Mouse (Mus musculus) cerebral cortex, adult 2 months (tissue): Measurements from ENCODE around the gene Hpcal1.

Experiments used
- WGBS: fragments of 180-500 bp; shearing (Covaris S2); methylation state at CpG from one replicate; pipeline ENCODE4 v1.1.7; 2018; 5-methylcytosine and 5-hydroxymethylcytosine counted together

Gene Hpcal1

DNA sequence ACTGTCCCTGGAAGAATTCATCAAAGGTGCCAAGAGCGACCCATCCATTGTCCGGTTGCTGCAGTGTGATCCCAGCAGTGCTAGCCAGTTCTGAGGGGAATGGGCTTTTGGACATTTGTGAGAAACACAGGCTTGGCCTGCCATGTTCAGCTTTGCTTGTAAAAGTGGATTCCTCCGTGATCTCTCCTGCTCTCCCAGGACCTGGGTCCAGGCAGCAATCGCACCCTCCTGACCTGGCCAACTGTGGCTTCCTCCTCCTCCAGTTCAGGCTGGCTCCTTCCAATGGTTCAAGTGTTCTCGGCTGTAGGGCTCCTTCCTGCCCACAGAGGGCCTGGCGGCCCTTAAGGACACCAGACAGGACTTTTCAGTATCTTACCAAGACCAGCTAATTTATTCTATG is 100.5 kb downstream of the Hpcal1 start:
- WGBS: 92% methylated on average over 6 of the region's 6 CpGs

- 93% methylated on average over 1 of the region's 1 CpGs for WGBS
Measured at GRCm38 (mm10) chr12:17792756-17793155, 102.1 kb downstream of the Hpcal1 start.

DNA sequence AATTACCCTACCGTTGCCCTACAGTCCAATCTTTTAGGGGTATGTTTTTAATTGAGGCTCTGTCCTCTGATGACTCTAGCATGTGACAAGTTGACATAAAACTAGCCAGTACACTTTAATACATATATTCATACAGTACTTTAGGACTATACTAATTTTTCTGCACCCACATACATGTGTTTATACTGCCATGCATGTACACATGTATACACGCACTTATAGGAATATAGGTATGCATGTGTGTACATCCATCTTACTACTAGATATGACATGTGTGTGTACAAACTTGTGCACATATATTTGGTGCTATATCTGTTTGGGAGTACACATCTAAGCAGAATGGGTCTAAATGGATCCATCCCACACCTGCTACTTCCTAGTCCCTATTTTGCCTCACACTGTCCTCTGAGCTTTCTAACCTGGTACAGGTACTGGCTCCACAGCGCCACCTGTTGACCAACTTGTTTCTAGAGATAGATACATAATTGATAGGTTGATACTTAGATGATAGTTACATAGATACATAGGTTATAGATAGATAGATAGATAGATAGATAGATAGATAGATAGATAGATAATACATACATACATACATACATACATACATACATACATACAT is 105.1 kb downstream of the Hpcal1 start:
- 59% methylated on average over 3 of the region's 3 CpGs for WGBS

DNA sequence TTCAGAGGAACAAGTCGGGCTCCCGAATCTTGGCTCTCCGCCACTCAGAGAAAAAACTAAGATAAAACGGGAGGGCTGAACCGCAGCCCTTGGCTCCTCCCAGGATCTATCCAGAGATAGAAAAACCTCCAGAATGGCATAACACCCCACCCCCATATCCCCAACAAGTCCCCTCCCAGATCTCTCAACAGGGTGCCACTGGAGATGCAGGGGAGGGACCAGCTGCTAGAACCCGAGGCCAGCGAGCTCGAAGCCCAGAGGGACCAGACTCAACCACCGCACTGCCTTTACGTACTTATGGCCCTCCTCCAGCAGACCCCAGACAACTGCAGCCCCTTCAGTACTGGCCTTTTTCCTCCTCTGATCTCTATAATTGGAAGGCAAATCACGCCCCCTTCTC is 107.6 kb downstream of the Hpcal1 start:
- WGBS: 84% methylated on average over 11 of the region's 11 CpGs

GRCm38 (mm10) chr12:17808542-17808941 is 117.9 kb downstream of the Hpcal1 start:
- WGBS: 12% methylated on average over 2 of the region's 2 CpGs

DNA sequence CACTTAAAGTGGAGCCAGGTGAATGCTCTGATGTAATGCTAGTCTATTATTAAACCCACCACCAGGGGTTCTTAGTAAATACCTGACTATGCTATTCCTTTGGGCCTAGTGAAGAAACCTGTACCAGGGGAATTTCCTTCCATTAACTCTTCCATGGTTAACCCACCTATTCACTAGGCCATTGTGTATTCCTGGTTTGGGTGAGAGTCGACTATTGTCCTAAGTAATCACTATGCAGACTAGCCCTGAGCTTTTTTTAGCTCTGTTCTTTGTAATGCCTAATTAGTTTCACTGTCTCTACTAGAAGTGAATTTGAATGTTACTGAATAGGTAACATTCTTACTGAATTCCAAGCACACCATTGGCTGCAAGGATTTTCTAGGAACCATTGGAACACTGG is 144.6 kb downstream of the Hpcal1 start:
- 83% methylated on average over 1 of the region's 1 CpGs for WGBS
